Mouse (Mus musculus): ENCODE measurements around the gene Safb. TPM values are rescaled to one million over a fixed set of nuclear protein-coding genes. Genes with fewer than 3 reads are reported as not detected.

Safb gene
- total RNA-seq, 2 experiments from 2014 or later, result 43.0 to 46.7 TPM

DNA sequence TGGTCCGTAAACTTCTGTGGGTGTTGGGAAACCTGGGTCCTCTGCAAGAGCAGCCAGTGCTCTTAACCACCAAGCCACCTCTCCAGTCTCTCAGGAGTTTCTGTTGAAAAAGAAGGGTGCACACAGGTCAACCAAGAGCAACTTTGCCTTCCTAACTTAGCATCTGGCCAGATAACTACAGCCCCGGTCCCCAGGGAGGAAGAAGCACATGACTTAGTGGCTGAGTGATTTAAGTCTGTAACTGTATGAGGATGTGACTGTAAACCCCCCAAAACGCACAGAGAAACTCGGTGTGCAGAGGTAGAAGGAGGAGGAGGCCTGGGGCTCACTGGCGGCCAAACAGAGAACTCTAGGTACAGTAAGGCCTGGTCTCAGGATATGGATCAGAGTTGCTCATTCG is 49.4 kb downstream of the Safb start:
- intact Hi-C loops (cut with DNase I), result no loop called here
- H3K27ac ChIP-seq, result no peak overlapping the region
- no peak for TF ChIP-seq CTCF (IDR thresholded peaks at IDR 0.05)
- no peak for DNase-seq
- H3K4me3 ChIP-seq, result no peak overlapping the region

DNA sequence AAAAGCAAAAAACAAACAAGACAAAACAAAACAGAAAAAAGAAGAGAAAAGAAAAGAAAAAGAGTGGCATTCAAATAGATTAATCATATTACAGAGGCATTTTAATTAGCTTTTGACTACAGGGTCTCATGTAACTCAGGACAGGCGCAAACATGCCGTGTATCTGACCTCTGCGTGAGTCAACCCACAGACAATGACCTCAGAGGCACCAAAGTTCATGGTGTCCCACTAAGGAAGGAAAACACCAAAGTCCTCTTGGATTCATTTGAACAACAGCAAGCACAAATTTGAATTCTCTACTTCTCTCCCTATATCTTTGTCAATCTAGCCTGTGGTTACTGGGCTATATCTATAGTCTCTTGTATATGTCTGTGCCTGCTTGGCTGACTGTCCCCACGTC is 58.6 kb downstream of the Safb start:
- Histone ChIP-seq H3K27ac (no peak overlapping the region), H3K4me3 (no peak overlapping the region)
- intact Hi-C loops (cut with DNase I), result no loop called here
- no peak for DNase-seq
- no peak for TF ChIP-seq CTCF (IDR thresholded peaks at IDR 0.05)

DNA sequence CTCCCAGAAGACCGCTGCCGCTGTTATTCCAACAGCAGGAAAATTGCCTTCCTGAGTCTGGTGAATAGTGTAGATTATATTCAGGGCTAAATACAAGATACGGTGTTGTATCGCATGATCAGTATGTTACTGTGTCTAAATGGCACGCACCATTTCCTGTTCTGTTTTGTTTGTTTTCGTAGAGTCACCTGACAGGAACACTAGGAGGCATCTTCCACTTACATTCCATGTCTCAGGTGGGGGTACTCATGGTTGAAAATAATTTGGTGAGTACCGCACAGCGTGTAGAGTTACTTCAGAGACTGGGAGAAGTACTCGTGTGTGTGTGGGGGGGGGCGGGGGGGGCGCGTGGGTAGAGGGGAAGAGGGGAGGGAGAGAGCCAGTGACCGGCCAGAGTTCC is 62.9 kb downstream of the Safb start:
- intact Hi-C loops (cut with DNase I), result no loop called here
- no peak overlapping the region for H3K4me3 ChIP-seq
- no peak for DNase-seq
- TF ChIP-seq CTCF (IDR thresholded peaks at IDR 0.05), result no peak
- H3K27ac ChIP-seq, result no peak overlapping the region

DNA sequence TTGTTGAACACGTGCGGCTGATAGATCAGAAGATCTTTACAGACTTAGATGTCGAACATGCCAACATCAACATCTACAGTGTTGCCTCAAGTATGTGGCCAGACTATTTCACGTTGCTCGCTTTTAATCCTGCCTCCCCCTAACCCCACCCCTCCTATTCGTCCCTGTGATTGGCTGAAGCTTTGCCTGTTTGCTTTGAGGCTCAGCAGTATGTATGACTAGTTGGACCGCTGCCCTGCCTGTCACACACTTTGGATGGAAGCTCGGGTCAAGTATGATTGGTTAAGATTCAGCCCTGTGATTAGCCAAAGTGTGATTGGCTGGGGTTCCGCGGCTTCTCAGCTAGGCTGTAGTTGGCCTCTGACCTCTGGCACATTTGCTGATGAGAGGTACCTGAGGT is 67.2 kb downstream of the Safb start:
- intact Hi-C loops (cut with DNase I), result no loop called here
- no peak for TF ChIP-seq CTCF (IDR thresholded peaks at IDR 0.05)
- H3K27ac ChIP-seq, result no peak overlapping the region
- no peak for DNase-seq
- no peak overlapping the region for H3K4me3 ChIP-seq

DNA sequence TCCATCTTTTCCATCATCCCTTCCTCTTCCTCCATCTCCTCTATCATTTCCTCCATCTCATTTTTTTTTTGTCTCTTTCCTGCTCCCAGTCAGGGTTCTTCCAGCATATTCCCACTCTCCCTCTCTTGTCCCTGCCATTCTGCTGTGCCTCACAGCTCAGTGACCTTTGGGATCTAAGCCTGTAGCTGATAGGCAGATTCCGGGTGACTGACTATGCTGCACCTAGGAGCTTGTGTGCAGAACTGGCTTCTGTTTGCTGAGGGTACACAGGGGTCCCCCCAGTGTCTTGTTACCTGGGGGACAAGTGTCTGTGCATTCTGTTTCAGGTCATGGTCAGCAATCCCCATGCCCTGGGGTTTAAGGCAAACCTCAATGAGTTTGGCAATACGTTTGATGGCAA is 70.1 kb downstream of the Safb start:
- no peak for DNase-seq
- no peak for TF ChIP-seq CTCF (IDR thresholded peaks at IDR 0.05)
- Histone ChIP-seq H3K27ac (no peak overlapping the region), H3K4me3 (no peak overlapping the region)
- intact Hi-C loops (cut with DNase I), result no loop called here

DNA sequence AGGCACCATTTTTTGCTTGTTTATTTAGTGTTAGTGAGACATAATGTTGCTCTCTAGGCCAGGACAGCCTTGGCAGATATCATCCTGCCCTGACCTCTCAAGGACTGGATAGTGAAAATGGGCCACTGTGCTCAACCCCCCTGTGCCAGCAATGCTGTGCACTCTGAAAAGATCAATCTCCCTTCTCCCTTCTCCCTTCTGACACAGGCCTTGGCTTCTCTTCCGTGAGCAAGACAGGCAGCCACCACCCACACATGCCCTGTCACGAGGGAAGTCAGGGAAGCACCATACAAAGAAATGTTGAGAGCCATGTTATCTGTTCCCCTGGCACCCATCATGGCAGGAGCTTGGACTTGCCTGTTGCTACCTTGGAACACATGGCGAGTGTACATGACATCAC is 70.7 kb downstream of the Safb start:
- intact Hi-C loops (cut with DNase I), result no loop called here
- TF ChIP-seq CTCF (IDR thresholded peaks at IDR 0.05), result no peak
- no peak for DNase-seq
- H3K4me3 ChIP-seq, result no peak overlapping the region
- no peak overlapping the region for H3K27ac ChIP-seq

Other genes with a start within 250 kb of the Safb start
- 10 to 100 TPM; 29.6 to 43.1 TPM for gene Ptprs, start 108.3 kb upstream of the Safb start, total RNA-seq (2021)
- not detected for gene Znrf4, start 72.4 kb upstream of the Safb start, total RNA-seq (2021)
- gene Gm20219, start 30.4 kb upstream of the Safb start, total RNA-seq (2021), result 1 to 10 TPM in 1 of 2 experiments, under 1 TPM in 1; 0.89 to 1.1 TPM
- gene Safb2, start 240 bp upstream of the Safb start, total RNA-seq (2021), result 10 to 100 TPM; 38.5 to 41.1 TPM
- gene 2410015M20Rik, start 24.9 kb downstream of the Safb start, total RNA-seq (2021), result 100 to 1,000 TPM; 107 to 167 TPM
- 100 to 1,000 TPM; 589 to 687 TPM for gene Rpl36, start 28.6 kb downstream of the Safb start, total RNA-seq (2021)
- gene Lonp1, start 42.1 kb downstream of the Safb start, total RNA-seq (2021), result 10 to 100 TPM; 60.4 to 71.8 TPM
- under 1 TPM in 1 of 2 experiments, not detected in 1; 0.11 TPM for gene Catsperd, start 43.3 kb downstream of the Safb start, total RNA-seq (2021)
- gene Ranbp3, start 88.5 kb downstream of the Safb start, total RNA-seq (2021), result 10 to 100 TPM; 39.2 to 41.3 TPM
- gene Ndufa11, start 132.9 kb downstream of the Safb start, total RNA-seq (2021), result 100 to 1,000 TPM; 390 to 523 TPM
- gene Vmac, start 133.2 kb downstream of the Safb start, total RNA-seq (2021), result 1 to 10 TPM; 1.7 to 2.6 TPM
- gene Nrtn, start 172.7 kb downstream of the Safb start, total RNA-seq (2021), result 1 to 10 TPM; 3.1 to 3.7 TPM
- 10 to 100 TPM; 16.3 to 17.6 TPM for gene Dus3l, start 179.9 kb downstream of the Safb start, total RNA-seq (2021)
- under 1 TPM; 0.14 to 0.36 TPM for gene Prr22, start 185.4 kb downstream of the Safb start, total RNA-seq (2021)
- gene Rfx2, start 246.2 kb downstream of the Safb start, total RNA-seq (2021), result 1 to 10 TPM; 2.0 to 2.8 TPM

Data from gastrocnemius, adult 2 months (tissue).